Mouse (Mus musculus) stomach, embryonic 14.5 days (tissue): ENCODE data around the gene Ywhag. TPM values are rescaled to one million over a fixed set of nuclear protein-coding genes. Genes with fewer than 3 reads are reported as not detected.

Experiments
- ATAC-seq: fragments of 200-750 bp; cut with Nextera tagmentation; 2 replicates; pipeline ENCODE4 v1.8.0; 2017; ENCODE audit warnings: low read depth, moderate TSS enrichment; ENCODE audit not compliant: insufficient number of reproducible peaks, insufficient read depth, low FRiP score
- H3K27ac ChIP-seq: fragments of 300-500 bp; sonication (generic); 2 replicates; pipeline ENCODE4 v1.5.1; 2014; ENCODE audit warnings: mild to moderate bottlenecking, low read length, moderate library complexity, mixed read lengths
- H3K27me3 ChIP-seq: fragments of 300-500 bp; sonication (generic); 2 replicates; pipeline ENCODE4 v1.6.1; 2014; ENCODE audit warnings: low read length, control low read depth, mixed read lengths; ENCODE audit not compliant: control insufficient read depth, insufficient read depth
- H3K36me3 ChIP-seq: fragments of 300-500 bp; sonication (generic); 2 replicates; pipeline ENCODE4 v1.6.1; 2014; ENCODE audit warnings: mild to moderate bottlenecking, control low read depth, low read length, moderate library complexity, mixed read lengths; ENCODE audit not compliant: control insufficient read depth, insufficient read depth
- H3K4me1 ChIP-seq: fragments of 300-500 bp; sonication (generic); 2 replicates; pipeline ENCODE4 v1.6.1; 2014; ENCODE audit warnings: low read length, control low read depth, mixed read lengths; ENCODE audit not compliant: control insufficient read depth, insufficient read depth
- H3K4me2 ChIP-seq: fragments of 300-500 bp; sonication (generic); replicated peaks from 2 replicates; pipeline ENCODE4 v1.6.1; 2014; ENCODE audit warnings: low read depth, low read length, control low read depth
- H3K4me3 ChIP-seq: fragments of 300-500 bp; sonication (generic); 2 replicates; pipeline ENCODE4 v1.5.1; 2014; ENCODE audit warnings: low read depth, low read length, control low read depth
- H3K9ac ChIP-seq: fragments of 300-500 bp; sonication (generic); replicated peaks from 2 replicates; pipeline ENCODE4 v1.6.1; 2014; ENCODE audit warnings: low read depth, mild to moderate bottlenecking, control low read depth, low read length, moderate library complexity, mixed read lengths
- H3K9me3 ChIP-seq: fragments of 300-500 bp; sonication (generic); 2 replicates; pipeline ENCODE4 v1.6.1; 2016; ENCODE audit warnings: low read depth, low read length, control low read depth; ENCODE audit not compliant: control insufficient read depth
- WGBS: fragments of 180-500 bp; shearing (Covaris S2); extraction: QIAGEN DNeasy Blood & Tissue Kit; methylation state at CpG from one replicate; pipeline ENCODE4 v1.1.7; 2014; 5-methylcytosine and 5-hydroxymethylcytosine counted together
- polyA plus RNA-seq: library from polyadenylated mRNA; unstranded; fragments of >200 nt; fragmentation: Nextera tagmentation; extraction: Ambion mirVana; gene quantifications from 2 replicates; pipeline ENCODE4 v1.2.1, GENCODE M21; 2014

Ywhag gene
- polyA plus RNA-seq, 1 experiment from 2014 or later = 101 TPM

DNA sequence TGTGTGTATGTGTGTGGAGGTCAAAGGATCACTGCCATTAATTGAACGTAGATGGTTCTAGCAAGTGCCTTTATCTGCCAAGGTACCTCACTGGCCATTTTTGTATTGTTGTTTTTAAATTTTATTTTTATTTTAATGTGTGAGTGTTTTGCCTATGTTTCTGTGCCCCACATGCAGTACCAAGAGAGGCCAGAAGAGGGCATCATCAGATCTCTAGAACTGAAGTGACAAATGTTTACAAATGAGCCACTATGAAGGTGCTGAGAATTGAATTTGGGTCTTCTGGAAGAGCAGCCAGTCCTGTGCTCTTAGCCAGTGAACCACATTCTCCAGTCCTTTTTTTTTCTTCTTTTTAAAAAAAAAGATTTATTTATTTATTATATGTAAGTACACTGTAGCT, 34.4 kb upstream of the Ywhag start:
- H3K4me2 ChIP-seq = no peak overlapping the region
- no peak overlapping the region for H3K9ac ChIP-seq
- ATAC-seq = no peak
- no peak overlapping the region for H3K4me3 ChIP-seq
- H3K36me3 ChIP-seq = no peaks in the 10 kb centered on the region
- WGBS = 74% methylated on average over 1 of the region's 1 CpGs
- H3K9me3 ChIP-seq = no peaks in the 10 kb centered on the region
- H3K4me1 ChIP-seq = no peaks in the 10 kb centered on the region
- no peak overlapping the region for H3K27ac ChIP-seq
- no peaks in the 10 kb centered on the region for H3K27me3 ChIP-seq

- Histone ChIP-seq H3K9me3 (no peaks in the 10 kb centered on the region), H3K27ac (no peak overlapping the region), H3K36me3 (no peaks in the 10 kb centered on the region), H3K4me1 (peaks cover 7% of the 10 kb centered on the region; the same call in 1 of the 2 replicates), H3K4me3 (no peak overlapping the region), H3K27me3 (no peaks in the 10 kb centered on the region), H3K4me2 (no peak overlapping the region), H3K9ac (no peak overlapping the region)
- WGBS = 63% methylated on average over 9 of the region's 9 CpGs
- ATAC-seq = no peak
Observed at GRCm38 (mm10) chr5:135966866-135967265, 32.5 kb upstream of the Ywhag start.

DNA sequence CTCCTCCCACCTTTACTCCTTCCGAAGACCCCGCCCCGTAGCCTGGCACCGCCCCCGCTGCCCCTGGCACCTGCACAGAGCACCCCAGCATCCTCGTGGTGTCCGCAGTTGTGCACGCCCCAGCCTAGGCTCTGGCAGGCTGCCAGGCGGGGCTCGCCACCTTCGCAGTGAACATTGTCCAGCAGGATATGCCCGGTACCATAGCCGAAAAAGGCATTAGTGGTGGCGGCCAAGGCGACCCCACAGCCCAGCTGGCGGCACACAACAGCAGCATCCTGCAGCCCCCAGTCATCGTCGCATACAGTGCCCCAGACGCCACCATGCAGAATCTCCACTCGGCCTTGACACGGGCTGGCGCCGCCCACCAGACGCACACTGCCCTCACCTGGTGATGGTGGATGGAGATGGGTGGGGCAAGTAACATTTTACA, 31.1 kb upstream of the Ywhag start:
- WGBS = 8% methylated on average over 24 of the region's 24 CpGs
- Histone ChIP-seq H3K27me3 (no peaks in the 10 kb centered on the region), H3K4me2 (peak overlapping the region; percentile 38), H3K27ac (no peak overlapping the region), H3K4me3 (peak overlapping the region; percentile 12; the same call in 1 of the 2 replicates), H3K36me3 (no peaks in the 10 kb centered on the region), H3K9ac (no peak overlapping the region), H3K9me3 (no peaks in the 10 kb centered on the region), H3K4me1 (peaks cover 14% of the 10 kb centered on the region; the same call in 1 of the 2 replicates)
- ATAC-seq = no peak

GRCm38 (mm10) chr5:135963280-135963627, 28.8 kb upstream of the Ywhag start:
- no peaks in the 10 kb centered on the region for H3K27me3 ChIP-seq
- no peaks in the 10 kb centered on the region for H3K9me3 ChIP-seq
- peak overlapping the region; percentile 88 for H3K9ac ChIP-seq
- ATAC-seq = no peak
- peaks cover 14% of the 10 kb centered on the region; the same call in 1 of the 2 replicates for H3K4me1 ChIP-seq
- peak overlapping the region; percentile 63 for H3K4me3 ChIP-seq
- peak overlapping the region; percentile 92 for H3K4me2 ChIP-seq
- no peaks in the 10 kb centered on the region for H3K36me3 ChIP-seq
- WGBS = 4% methylated on average over 6 of the region's 6 CpGs
- peak overlapping the region; percentile 98 for H3K27ac ChIP-seq

GRCm38 (mm10) chr5:135962492-135963279, 28.3 kb upstream of the Ywhag start:
- Histone ChIP-seq H3K27me3 (no peaks in the 10 kb centered on the region), H3K4me3 (peak overlapping the region; percentile 63), H3K4me1 (peaks cover 14% of the 10 kb centered on the region; the same call in 1 of the 2 replicates), H3K9ac (peak overlapping the region; percentile 88), H3K4me2 (peak overlapping the region; percentile 92), H3K9me3 (no peaks in the 10 kb centered on the region), H3K27ac (peak overlapping the region; percentile 98), H3K36me3 (no peaks in the 10 kb centered on the region)
- WGBS = under 1% methylated on average over 63 of the region's 64 CpGs
- ATAC-seq = peak; percentile 92

DNA sequence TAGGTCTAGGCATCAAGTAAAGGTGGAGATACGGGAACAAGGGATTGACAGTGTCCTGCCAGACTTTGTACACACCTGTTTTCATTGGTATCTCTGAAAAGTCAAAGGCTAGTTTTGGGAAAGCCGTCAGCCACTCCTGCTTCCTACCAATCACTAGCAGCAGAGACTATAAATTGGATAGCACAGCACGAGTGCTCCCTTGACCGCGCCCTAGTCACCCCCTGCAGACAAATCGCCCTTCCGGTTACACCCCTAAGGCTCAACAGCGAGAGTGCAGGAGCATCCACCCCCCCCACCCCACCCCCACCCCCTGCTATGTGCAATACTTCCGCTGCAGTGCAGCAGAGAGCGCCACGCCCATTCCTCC, 27.7 kb upstream of the Ywhag start:
- peak overlapping the region; percentile 94 for H3K27ac ChIP-seq
- peak overlapping the region; percentile 56 for H3K4me2 ChIP-seq
- peaks cover 14% of the 10 kb centered on the region; the same call in 1 of the 2 replicates for H3K4me1 ChIP-seq
- H3K27me3 ChIP-seq = no peaks in the 10 kb centered on the region
- no peak overlapping the region for H3K9ac ChIP-seq
- no peaks in the 10 kb centered on the region for H3K9me3 ChIP-seq
- under 1% methylated on average over 11 of the region's 11 CpGs for WGBS
- peak overlapping the region; percentile 63 for H3K4me3 ChIP-seq
- no peak; the same call in 1 of the 2 replicates for ATAC-seq
- H3K36me3 ChIP-seq = no peaks in the 10 kb centered on the region

DNA sequence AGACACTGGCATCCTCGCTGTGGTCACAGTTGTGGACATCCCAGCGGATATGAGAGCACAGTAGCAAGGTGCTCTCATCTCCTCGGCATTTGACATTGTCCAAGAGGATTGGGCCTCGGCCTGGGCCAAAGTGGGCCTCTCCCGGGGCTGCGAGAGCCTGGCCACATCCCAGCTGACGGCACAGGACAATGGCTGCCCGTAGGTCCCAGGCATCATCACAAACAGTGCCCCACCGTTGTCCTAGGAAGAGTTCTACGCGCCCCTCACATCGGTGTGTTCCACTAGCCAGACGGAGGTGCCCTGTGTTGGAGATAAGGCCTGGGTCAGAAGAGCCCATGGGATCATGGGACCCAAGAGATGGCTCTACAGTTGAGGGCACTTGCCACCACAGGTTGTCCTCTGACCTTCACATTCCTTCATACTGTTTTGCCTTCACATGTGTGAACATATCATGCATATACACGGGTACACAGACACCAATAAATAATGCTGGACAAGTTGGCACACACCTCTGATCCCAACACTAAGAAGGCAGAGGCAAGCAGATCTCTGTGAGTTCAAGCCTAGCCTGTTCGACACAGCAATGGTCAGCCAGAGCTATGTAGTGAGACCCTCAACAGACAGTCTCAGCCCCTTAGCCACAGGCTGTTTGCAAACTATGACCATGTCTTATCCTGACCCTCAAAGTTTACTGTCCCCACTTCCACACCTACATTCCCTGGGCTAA, 26.7 kb upstream of the Ywhag start:
- H3K4me2 ChIP-seq = peak overlapping the region; percentile 56; the same call in 1 of the 2 replicates
- 94% methylated on average over 15 of the region's 15 CpGs for WGBS

DNA sequence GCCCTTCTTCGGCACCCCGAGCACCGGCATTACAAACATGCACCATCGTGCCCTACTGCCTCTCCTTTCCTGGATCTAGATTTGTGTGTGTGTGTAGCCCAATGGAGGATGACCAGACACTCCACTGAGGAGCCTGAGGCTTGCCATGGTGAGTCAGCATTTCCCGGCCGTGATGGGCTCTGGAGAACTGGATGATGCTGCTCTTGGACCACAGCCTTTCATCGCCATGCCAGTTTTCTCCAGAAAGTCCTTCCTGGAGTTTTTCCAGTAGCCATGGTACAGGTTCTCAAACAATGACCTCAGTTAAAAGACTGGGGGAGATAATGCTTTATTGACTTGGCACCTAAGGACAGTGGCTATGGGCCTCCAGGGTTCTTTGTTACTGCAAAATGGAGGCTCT, 25.5 kb upstream of the Ywhag start:
- no peak overlapping the region for H3K9ac ChIP-seq
- H3K4me2 ChIP-seq = no peak overlapping the region
- H3K9me3 ChIP-seq = no peaks in the 10 kb centered on the region
- peaks cover 20% of the 10 kb centered on the region; the same call in 1 of the 2 replicates for H3K4me1 ChIP-seq
- no peaks in the 10 kb centered on the region for H3K36me3 ChIP-seq
- H3K4me3 ChIP-seq = no peak overlapping the region
- no peak overlapping the region for H3K27ac ChIP-seq
- no peaks in the 10 kb centered on the region for H3K27me3 ChIP-seq
- ATAC-seq = no peak
- WGBS = 90% methylated on average over 7 of the region's 7 CpGs

More for the DNA sequence above, 26.7 kb upstream of the Ywhag start:
- Histone ChIP-seq H3K9ac (no peak overlapping the region), H3K4me3 (no peak overlapping the region), H3K36me3 (no peaks in the 10 kb centered on the region), H3K9me3 (no peaks in the 10 kb centered on the region), H3K4me1 (peaks cover 20% of the 10 kb centered on the region; the same call in 1 of the 2 replicates), H3K27ac (peak overlapping the region; percentile 94; the same call in 1 of the 2 replicates), H3K27me3 (no peaks in the 10 kb centered on the region)
- ATAC-seq = no peak
